Mouse (Mus musculus): ENCODE measurements around the gene AL732309.1.

DNA sequence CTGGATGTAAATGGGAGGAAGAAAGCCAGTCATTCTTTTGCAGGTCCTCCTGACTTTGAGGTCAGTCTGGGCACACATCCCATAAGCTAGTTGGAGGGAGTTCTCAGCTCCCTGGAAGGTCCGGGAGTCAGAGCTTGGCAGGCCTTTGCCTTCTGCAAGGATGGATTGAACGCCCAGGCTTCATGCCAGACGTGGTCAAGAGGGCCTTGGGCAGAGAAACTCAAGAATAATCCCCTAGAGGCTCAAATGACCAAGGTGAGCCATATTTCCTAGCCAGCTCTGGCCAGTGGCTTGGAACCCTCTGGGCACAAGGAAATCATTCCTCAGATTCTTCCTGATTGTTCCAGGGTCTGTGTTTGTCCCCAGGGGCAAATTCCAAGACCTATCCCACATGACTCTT is 18.2 kb upstream of the AL732309.1 start:
- no peak for TF ChIP-seq POLR2A (IDR thresholded peaks at IDR 0.05; ENCODE audit: extremely low read depth, insufficient read depth, low read length)
- no peak for TF ChIP-seq CTCF (IDR thresholded peaks at IDR 0.05; ENCODE audit: low read depth, low read length)
